Mouse (Mus musculus): ENCODE measurements around the gene H6pd. TPM values are rescaled to one million over a fixed set of nuclear protein-coding genes. Genes with fewer than 3 reads are reported as not detected.

H6pd gene
- 11.8 and 12.3 TPM in 2 replicates for polyA plus RNA-seq (2015; fragmentation: Nextera tagmentation; extraction: Ambion mirVana)

DNA sequence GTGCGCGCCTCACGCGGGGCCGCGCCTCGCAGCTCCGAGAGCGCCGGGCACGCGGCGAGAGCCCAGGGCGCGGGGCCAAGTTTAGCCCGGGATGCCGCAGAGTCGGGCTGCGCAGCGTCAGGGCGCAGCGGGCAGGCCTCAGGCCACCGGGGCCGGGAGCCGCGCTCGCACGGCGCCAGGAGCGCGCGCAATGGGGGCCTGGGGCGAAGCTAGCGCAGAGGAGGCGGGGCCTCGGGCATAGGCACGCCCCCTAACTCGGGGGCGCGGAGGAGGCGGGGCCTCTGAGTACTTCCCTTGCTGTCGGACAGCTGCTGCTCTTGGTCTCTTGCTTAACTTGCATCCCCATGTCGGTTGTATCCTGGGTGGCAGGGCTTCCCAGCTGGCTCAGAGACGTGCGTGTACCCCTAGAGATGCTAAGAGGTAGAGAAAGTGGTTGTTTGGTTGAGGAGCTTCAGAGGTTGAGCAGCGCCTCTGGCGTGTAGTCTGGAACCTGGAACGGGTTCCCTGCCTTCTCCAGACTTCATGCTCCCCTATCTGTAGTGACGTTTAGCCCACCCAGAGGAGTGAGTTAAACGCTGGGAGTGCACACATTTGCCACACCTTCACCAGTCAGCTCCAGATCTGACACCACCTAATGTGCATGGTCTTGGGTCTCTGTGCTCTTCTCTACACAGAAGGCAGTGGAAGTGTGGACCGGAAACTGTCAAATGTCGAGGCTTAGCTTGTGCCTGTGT lies at the start of gene H6pd:
TSS of gene H6pd (minus strand) at position 171 of the 734 bp plus-strand sequence.
- H3K9me3 ChIP-seq (ENCODE audit: control insufficient read depth, low read length) = no peaks in the 10 kb centered on the region
- H3K27ac ChIP-seq (replicated peaks) = peak within 1 kb of the TSS; percentile 96
- DNase-seq (ENCODE audit: low spot score) (peak; percentile 94), ATAC-seq (ENCODE audit: low FRiP score, low TSS enrichment) (peak; percentile 88)
- WGBS = 4% methylated on average over 44 of the region's 52 CpGs
- TF ChIP-seq EP300 (optimal IDR thresholded peaks at IDR 0.05) (no peak), CTCF (IDR thresholded peaks at IDR 0.05; ENCODE audit: low read depth) (peak; percentile 23)
- peak within 1 kb of the TSS; percentile 78 for H3K4me3 ChIP-seq (ENCODE audit: low read depth, low read length)
- no peaks in the 10 kb centered on the region for H3K27me3 ChIP-seq (ENCODE audit: control insufficient read depth, insufficient read depth, low read length)
- no peaks in the 10 kb centered on the region for H3K36me3 ChIP-seq (ENCODE audit: control insufficient read depth, insufficient read depth, low read length)
- H3K4me2 ChIP-seq (replicated peaks; ENCODE audit: low read depth) = peak within 1 kb of the TSS; percentile 75
- peaks cover 8% of the 10 kb centered on the region; the same call in 1 of the 2 replicates for H3K4me1 ChIP-seq (replicated peaks; ENCODE audit: control insufficient read depth, insufficient read depth)
- H3K9ac ChIP-seq (ENCODE audit: low read length) = peak within 1 kb of the TSS; percentile 88

DNA sequence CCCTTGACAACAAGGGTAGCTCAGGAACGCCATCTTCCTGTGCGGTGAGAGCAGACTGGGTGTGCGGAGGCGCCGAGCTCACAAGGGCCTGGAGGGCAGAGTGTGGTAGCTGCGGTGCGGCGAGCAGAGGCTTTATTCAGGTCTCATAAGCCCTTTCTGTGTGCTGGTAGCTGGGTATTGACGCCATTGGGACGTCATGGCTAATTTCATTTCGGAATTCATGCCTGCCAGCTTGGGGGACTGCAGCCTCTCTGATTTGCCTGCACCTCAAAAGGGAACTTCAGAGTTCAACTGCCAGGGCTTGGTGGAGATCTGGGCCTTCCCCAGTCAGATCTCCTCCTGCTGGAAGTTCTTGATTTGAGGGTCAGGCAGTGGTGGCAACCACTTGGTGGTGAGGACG lies 48.9 kb upstream of the H6pd start:
- no peaks in the 10 kb centered on the region for H3K36me3 ChIP-seq (ENCODE audit: control insufficient read depth, insufficient read depth, low read length)
- DNase-seq (ENCODE audit: low spot score) (no peak), ATAC-seq (ENCODE audit: low FRiP score, low TSS enrichment) (no peak)
- H3K27me3 ChIP-seq (ENCODE audit: control insufficient read depth, insufficient read depth, low read length) = no peaks in the 10 kb centered on the region
- no peak for TF ChIP-seq CTCF (IDR thresholded peaks at IDR 0.05; ENCODE audit: low read depth)
- TF ChIP-seq EP300 (optimal IDR thresholded peaks at IDR 0.05) = no peak
- H3K9ac ChIP-seq (ENCODE audit: low read length) = no peak overlapping the region
- H3K9me3 ChIP-seq (ENCODE audit: control insufficient read depth, low read length) = no peaks in the 10 kb centered on the region
- no peak overlapping the region for H3K27ac ChIP-seq (replicated peaks)
- no peak overlapping the region for H3K4me3 ChIP-seq (ENCODE audit: low read depth, low read length)
- H3K4me2 ChIP-seq (replicated peaks; ENCODE audit: low read depth) = no peak overlapping the region
- H3K4me1 ChIP-seq (replicated peaks; ENCODE audit: control insufficient read depth, insufficient read depth) = peaks cover 5% of the 10 kb centered on the region; the same call in 1 of the 2 replicates
- WGBS = 95% methylated on average over 12 of the region's 12 CpGs

DNA sequence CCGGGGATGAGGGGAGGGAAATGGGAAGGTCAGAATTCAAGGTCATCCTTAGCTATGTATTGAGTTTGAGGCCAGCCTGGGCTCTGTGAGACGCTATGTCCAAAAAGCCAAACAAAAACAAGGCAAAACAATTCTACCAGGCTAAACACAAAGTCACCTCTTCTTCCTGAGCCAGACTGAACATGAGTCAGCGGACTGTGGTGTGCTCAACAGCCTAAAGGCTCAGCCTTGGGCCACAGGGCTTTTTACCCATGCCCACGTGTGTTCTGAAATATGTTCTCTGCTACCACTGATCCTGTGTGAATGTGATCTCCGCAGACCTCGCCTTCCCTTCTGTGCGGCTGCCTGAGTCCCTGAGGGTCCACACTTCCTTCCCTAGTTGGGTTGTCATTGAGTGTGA lies 47.3 kb upstream of the H6pd start:
- no peak for ATAC-seq (ENCODE audit: low FRiP score, low TSS enrichment)
- TF ChIP-seq CTCF (IDR thresholded peaks at IDR 0.05; ENCODE audit: low read depth) (no peak), EP300 (optimal IDR thresholded peaks at IDR 0.05) (no peak)
- peaks cover 5% of the 10 kb centered on the region; the same call in 1 of the 2 replicates for H3K4me1 ChIP-seq (replicated peaks; ENCODE audit: control insufficient read depth, insufficient read depth)

DNA sequence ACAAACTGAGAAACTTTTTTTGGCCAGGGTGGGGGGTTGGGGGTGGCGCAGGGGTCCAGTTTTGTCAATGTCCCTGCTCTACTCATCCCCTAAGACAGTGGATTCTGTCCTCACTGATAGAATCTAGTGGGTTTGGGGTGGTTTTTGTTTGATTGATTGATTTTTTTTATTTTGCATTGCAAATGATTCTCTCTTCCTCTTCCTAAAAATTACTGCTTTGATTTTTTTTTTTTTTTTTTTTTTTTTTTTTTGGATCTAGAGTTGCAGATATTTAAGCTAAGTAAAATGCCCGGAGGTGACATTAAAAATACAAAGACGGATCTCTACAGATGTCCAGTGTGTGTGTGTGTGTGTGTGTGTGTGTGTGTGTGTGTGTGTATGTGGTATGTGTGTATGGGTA lies 43.6 kb upstream of the H6pd start:
- TF ChIP-seq CTCF (IDR thresholded peaks at IDR 0.05; ENCODE audit: low read depth) (no peak), EP300 (optimal IDR thresholded peaks at IDR 0.05) (no peak)
- Histone ChIP-seq H3K4me3 (ENCODE audit: low read depth, low read length) (no peak overlapping the region), H3K9ac (ENCODE audit: low read length) (no peak overlapping the region), H3K9me3 (ENCODE audit: control insufficient read depth, low read length) (no peaks in the 10 kb centered on the region), H3K4me1 (replicated peaks; ENCODE audit: control insufficient read depth, insufficient read depth) (no peaks in the 10 kb centered on the region; the same call in 1 of the 2 replicates), H3K27ac (replicated peaks) (no peak overlapping the region), H3K4me2 (replicated peaks; ENCODE audit: low read depth) (no peak overlapping the region), H3K36me3 (ENCODE audit: control insufficient read depth, insufficient read depth, low read length) (no peaks in the 10 kb centered on the region), H3K27me3 (ENCODE audit: control insufficient read depth, insufficient read depth, low read length) (peaks cover 1% of the 10 kb centered on the region; the same call in 1 of the 2 replicates)
- DNase-seq (ENCODE audit: low spot score) (no peak), ATAC-seq (ENCODE audit: low FRiP score, low TSS enrichment) (no peak)
- 92% methylated on average over 3 of the region's 3 CpGs for WGBS

More for the DNA sequence above, 47.3 kb upstream of the H6pd start:
- Histone ChIP-seq H3K9ac (ENCODE audit: low read length) (no peak overlapping the region), H3K4me3 (ENCODE audit: low read depth, low read length) (no peak overlapping the region), H3K36me3 (ENCODE audit: control insufficient read depth, insufficient read depth, low read length) (no peaks in the 10 kb centered on the region), H3K27ac (replicated peaks) (no peak overlapping the region), H3K27me3 (ENCODE audit: control insufficient read depth, insufficient read depth, low read length) (no peaks in the 10 kb centered on the region), H3K4me2 (replicated peaks; ENCODE audit: low read depth) (no peak overlapping the region), H3K9me3 (ENCODE audit: control insufficient read depth, low read length) (no peaks in the 10 kb centered on the region)
- no peak for DNase-seq (ENCODE audit: low spot score)
- WGBS = 70% methylated on average over 7 of the region's 7 CpGs

DNA sequence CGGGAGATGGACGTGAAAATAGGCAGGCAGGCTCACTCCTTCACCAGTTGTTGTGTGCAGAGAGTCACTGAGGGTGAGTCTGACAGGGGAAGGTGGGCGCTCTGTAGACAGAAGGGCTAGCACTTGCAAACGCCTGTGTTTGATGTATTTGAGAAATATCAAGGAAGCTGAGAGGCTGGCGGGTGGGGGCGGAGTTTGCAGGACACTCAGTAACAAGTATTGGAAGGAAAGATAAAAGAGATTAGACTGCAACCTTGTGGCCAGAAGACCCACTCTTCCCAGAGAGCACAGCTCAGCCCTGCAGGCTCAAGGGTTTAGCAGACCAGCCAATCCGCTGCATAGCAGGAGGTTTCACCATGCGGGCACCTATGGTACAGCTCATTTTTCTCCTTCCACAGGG lies 42.7 kb upstream of the H6pd start:
- no peaks in the 10 kb centered on the region for H3K9me3 ChIP-seq (ENCODE audit: control insufficient read depth, low read length)
- DNase-seq (ENCODE audit: low spot score) (no peak), ATAC-seq (ENCODE audit: low FRiP score, low TSS enrichment) (no peak)
- no peak overlapping the region for H3K4me3 ChIP-seq (ENCODE audit: low read depth, low read length)
- TF ChIP-seq CTCF (IDR thresholded peaks at IDR 0.05; ENCODE audit: low read depth) (no peak), EP300 (optimal IDR thresholded peaks at IDR 0.05) (no peak)
- H3K4me2 ChIP-seq (replicated peaks; ENCODE audit: low read depth) = no peak overlapping the region
- H3K4me1 ChIP-seq (replicated peaks; ENCODE audit: control insufficient read depth, insufficient read depth) = no peaks in the 10 kb centered on the region; the same call in 1 of the 2 replicates
- no peak overlapping the region for H3K27ac ChIP-seq (replicated peaks)
- H3K9ac ChIP-seq (ENCODE audit: low read length) = no peak overlapping the region
- H3K36me3 ChIP-seq (ENCODE audit: control insufficient read depth, insufficient read depth, low read length) = no peaks in the 10 kb centered on the region
- WGBS = 81% methylated on average over 8 of the region's 8 CpGs
- H3K27me3 ChIP-seq (ENCODE audit: control insufficient read depth, insufficient read depth, low read length) = peaks cover 2% of the 10 kb centered on the region; the same call in 1 of the 2 replicates
